Mouse (Mus musculus) CH12.LX (cell line): ENCODE results near the gene Tmpo. TPM values are rescaled to one million over a fixed set of nuclear protein-coding genes. Genes with fewer than 3 reads are reported as not detected.

Experiments used
- DNase-seq: peaks from one replicate; pipeline ENCODE4 v3.0.0-alpha.2; 2013; ENCODE audit errors: extremely low read depth
- H3K27ac ChIP-seq: 2 replicates; pipeline ENCODE4 v1.5.1; 2012; ENCODE audit warnings: low read depth, mild to moderate bottlenecking, control low read depth, moderate library complexity; ENCODE audit not compliant: insufficient read depth
- H3K27me3 ChIP-seq: replicated peaks from 2 replicates; pipeline ENCODE3; 2012; ENCODE audit warnings: inconsistent platforms
- H3K36me3 ChIP-seq, 2 experiments: replicated peaks in 1 of 2; 2 replicates each; pipeline versions ENCODE3 to v1.6.1; 2012; ENCODE audit warnings: inconsistent platforms in 1 of 2, low read length in 1 of 2, mild to moderate bottlenecking in 1 of 2, mixed read lengths in 1 of 2, moderate library complexity in 1 of 2; ENCODE audit not compliant: control insufficient read depth in 1 of 2, insufficient read depth in 1 of 2
- H3K4me1 ChIP-seq, 2 experiments: 2 replicates each; pipeline ENCODE4 v1.6.1; 2012; ENCODE audit warnings: inconsistent platforms in 1 of 2, moderate library complexity in 1 of 2; ENCODE audit not compliant: insufficient read depth in 2 of 2, control insufficient read depth in 1 of 2
- H3K4me2 ChIP-seq: 2 replicates; pipeline ENCODE4 v1.6.1; 2012; ENCODE audit warnings: low read depth, mild to moderate bottlenecking, control low read depth; ENCODE audit not compliant: poor library complexity, insufficient read depth, severe bottlenecking
- H3K4me3 ChIP-seq, 3 experiments: fragments of 150-350 bp in 1 of 3; sonication (generic) in 1 of 3; replicated peaks in 1 of 3; 2 replicates each; pipeline versions ENCODE3 to v1.5.1; 2011 to 2012; ENCODE audit warnings: low read depth in 2 of 3, low read length in 2 of 3, mild to moderate bottlenecking in 2 of 3, moderate library complexity in 2 of 3, control low read depth in 1 of 3, improper control_type of control experiment in 1 of 3, inconsistent platforms in 1 of 3, mixed read lengths in 1 of 3; ENCODE audit not compliant: poor library complexity in 1 of 3
- H3K79me2 ChIP-seq: replicated peaks from 2 replicates; pipeline ENCODE4 v1.6.1; 2012; ENCODE audit warnings: mild to moderate bottlenecking, moderate library complexity; ENCODE audit not compliant: control insufficient read depth, poor library complexity, insufficient read depth, severe bottlenecking; ENCODE audit errors: extremely low read depth
- H3K9ac ChIP-seq: 2 replicates; pipeline ENCODE4 v1.6.1; 2012; ENCODE audit warnings: low read depth, mild to moderate bottlenecking, control low read depth, moderate library complexity; ENCODE audit not compliant: insufficient read depth
- H3K9me3 ChIP-seq: replicated peaks from 2 replicates; pipeline ENCODE3; 2012; ENCODE audit warnings: low read length, inconsistent platforms, mixed read lengths
- BHLHE40 ChIP-seq: IDR thresholded peaks from 2 replicates; pipeline ENCODE4 v1.6.1; 2011; ENCODE audit warnings: mild to moderate bottlenecking, low read depth, low read length, improper control_type of control experiment
- CHD1 ChIP-seq: IDR thresholded peaks from 2 replicates; pipeline ENCODE4 v1.6.1; 2012; ENCODE audit warnings: low read depth, low read length, improper control_type of control experiment, inconsistent platforms
- CHD2 ChIP-seq: IDR thresholded peaks from 2 replicates; pipeline ENCODE4 v1.6.1; 2011; ENCODE audit warnings: low read length, improper control_type of control experiment
- E2F4 ChIP-seq: IDR thresholded peaks from 2 replicates; pipeline ENCODE4 v1.6.1; 2011; ENCODE audit warnings: low read depth, low read length, improper control_type of control experiment; ENCODE audit not compliant: insufficient replicate concordance
- ELF1 ChIP-seq: IDR thresholded peaks from 2 replicates; pipeline ENCODE4 v1.6.1; 2014; ENCODE audit warnings: low read depth, mild to moderate bottlenecking, inconsistent platforms, low read length, improper control_type of control experiment
- EP300 ChIP-seq: IDR thresholded peaks from 2 replicates; pipeline ENCODE4 v1.6.1; 2011; ENCODE audit warnings: low read length, improper control_type of control experiment
- ETS1 ChIP-seq: conservative IDR thresholded peaks from 2 replicates; pipeline ENCODE4 v1.6.1; 2012; ENCODE audit warnings: low read depth, mild to moderate bottlenecking, inconsistent platforms, low read length, improper control_type of control experiment, moderate library complexity
- GABPA ChIP-seq: IDR thresholded peaks from 2 replicates; pipeline ENCODE4 v1.6.1; 2012; ENCODE audit warnings: low read depth, low read length, improper control_type of control experiment, inconsistent platforms; ENCODE audit not compliant: insufficient replicate concordance
- HCFC1 ChIP-seq: IDR thresholded peaks from 2 replicates; pipeline ENCODE4 v1.6.1; 2012; ENCODE audit warnings: low read depth, mild to moderate bottlenecking, inconsistent platforms, low read length, improper control_type of control experiment
- JUND ChIP-seq: conservative IDR thresholded peaks from 2 replicates; pipeline ENCODE4 v1.6.1; 2011; ENCODE audit warnings: low read depth, low read length, improper control_type of control experiment
- KAT2A ChIP-seq: IDR thresholded peaks from 2 replicates; pipeline ENCODE4 v1.6.1; 2012; ENCODE audit warnings: low read length, improper control_type of control experiment, inconsistent platforms; ENCODE audit not compliant: insufficient replicate concordance
- MAFK ChIP-seq: IDR thresholded peaks from 2 replicates; pipeline ENCODE4 v1.6.1; 2011; ENCODE audit warnings: low read length, improper control_type of control experiment; ENCODE audit not compliant: insufficient replicate concordance
- MAX ChIP-seq: IDR thresholded peaks from 2 replicates; pipeline ENCODE4 v1.6.1; 2011; ENCODE audit warnings: low read length, improper control_type of control experiment
- MEF2A ChIP-seq: IDR thresholded peaks from 2 replicates; pipeline ENCODE4 v1.6.1; 2014; ENCODE audit warnings: low read depth, mild to moderate bottlenecking, inconsistent platforms, low read length, improper control_type of control experiment, borderline replicate concordance
- NELFE ChIP-seq: IDR thresholded peaks from 2 replicates; pipeline ENCODE4 v1.6.1; 2011; ENCODE audit warnings: low read depth, low read length, improper control_type of control experiment
- NRF1 ChIP-seq: IDR thresholded peaks from 2 replicates; pipeline ENCODE4 v1.6.1; 2014; ENCODE audit warnings: low read depth, mild to moderate bottlenecking, inconsistent platforms, low read length, improper control_type of control experiment, moderate library complexity
- PAX5 ChIP-seq: IDR thresholded peaks from 2 replicates; pipeline ENCODE4 v1.6.1; 2012; ENCODE audit warnings: low read length, inconsistent platforms, mixed read lengths
- POLR2AphosphoS2 ChIP-seq: IDR thresholded peaks from 2 replicates; pipeline ENCODE4 v1.6.1; 2011; ENCODE audit warnings: low read depth, low read length, improper control_type of control experiment
- RCOR1 ChIP-seq: conservative IDR thresholded peaks from 2 replicates; pipeline ENCODE4 v1.6.1; 2012; ENCODE audit warnings: low read depth, mild to moderate bottlenecking, inconsistent platforms, low read length, improper control_type of control experiment
- SIN3A ChIP-seq: IDR thresholded peaks from 2 replicates; pipeline ENCODE4 v1.6.1; 2012; ENCODE audit warnings: low read length, improper control_type of control experiment, inconsistent platforms
- SMC3 ChIP-seq: IDR thresholded peaks from 2 replicates; pipeline ENCODE4 v1.6.1; 2011; ENCODE audit warnings: low read depth, low read length, improper control_type of control experiment
- UBTF ChIP-seq: IDR thresholded peaks from 2 replicates; pipeline ENCODE4 v1.6.1; 2012; ENCODE audit warnings: low read depth, mild to moderate bottlenecking, inconsistent platforms, low read length, improper control_type of control experiment, moderate library complexity
- USF1 ChIP-seq: IDR thresholded peaks from 2 replicates; pipeline ENCODE4 v1.6.1; 2014; ENCODE audit warnings: low read depth, mild to moderate bottlenecking, inconsistent platforms, low read length, improper control_type of control experiment
- USF2 ChIP-seq: conservative IDR thresholded peaks from 2 replicates; pipeline ENCODE4 v1.6.1; 2011; ENCODE audit warnings: low read depth, low read length, improper control_type of control experiment
- ZMIZ1 ChIP-seq: IDR thresholded peaks from 2 replicates; pipeline ENCODE4 v1.6.1; 2012; ENCODE audit warnings: low read depth, mild to moderate bottlenecking, inconsistent platforms, low read length, improper control_type of control experiment
- ZNF384 ChIP-seq: IDR thresholded peaks from 2 replicates; pipeline ENCODE4 v1.6.1; 2012; ENCODE audit warnings: low read depth, low read length, improper control_type of control experiment, inconsistent platforms
- dilution Hi-C: fragments of 300-500 bp; cut with MboI; formaldehyde crosslinking; loops from 2 replicates; pipeline ENCODE4 v1.14.3; 2020; ENCODE audit warnings: low sequenced_read_pairs; ENCODE audit not compliant: extremely low pct_unique_long_range_greater_than_20kb, extremely low pct_ligation_motif_present
- in situ Hi-C: fragments of 300-500 bp; cut with MboI; formaldehyde crosslinking; loops from 3 replicates; pipeline ENCODE4 v1.14.3; 2019; ENCODE audit warnings: low sequenced_read_pairs, low pct_ligation_motif_present, low pct_unique_long_range_greater_than_20kb, mixed read lengths
- polyA plus RNA-seq: library from polyadenylated mRNA; unstranded; fragments of >175 nt; gene quantifications from 2 replicates; pipeline ENCODE4 v1.2.1, GENCODE M21; 2012; ENCODE audit warnings: low read depth; ENCODE audit not compliant: insufficient read length
- total RNA-seq, 2 experiments: library from RNA; depleted of rRNA; stranded (reverse); fragments of 300-350 nt in 1 of 2; fragments of >200 nt in 1 of 2; gene quantifications; 2 replicates each; pipeline ENCODE4 v1.2.3; 2012 to 2014

Gene Tmpo
- total and polyA plus RNA-seq, 3 experiments, result 163 to 467 (median 198) TPM

- DNase-seq, result peak; percentile 72
- peak overlapping the region; percentile 79 for H3K4me2 ChIP-seq
- peaks cover 0 to 3% of the 10 kb centered on the region in 2 experiments for H3K36me3 ChIP-seq
- H3K27ac ChIP-seq, result peak overlapping the region; percentile 82
- peak overlapping the region; percentile 97 for H3K9ac ChIP-seq
- no peaks in the 10 kb centered on the region for H3K27me3 ChIP-seq
- peak overlapping the region; percentile 58 to 61 (median 59) for H3K4me3 ChIP-seq
- TF ChIP-seq NRF1 (no peak), GABPA (no peak), BHLHE40 (peak; percentile 64; the same call in 1 of the 2 replicates), JUND (0 out of 2 replicates have a peak, but pooled peaks have one; percentile 37), USF2 (no peak; the same call in 1 of the 2 replicates), CHD2 (no peak), MAX (no peak), ETS1 (no peak), ZNF384 (no peak), ZMIZ1 (no peak), ELF1 (no peak)
- TF ChIP-seq, all 38 proteins: peak for 2
- in situ Hi-C loops, result no loop called here
- dilution Hi-C loops, result no loop called here
- Histone ChIP-seq H3K9me3 (no peaks in the 10 kb centered on the region), H3K79me2 (no peaks in the 10 kb centered on the region; the same call in 1 of the 2 replicates), H3K4me1 (peaks cover 9 to 17% of the 10 kb centered on the region in 2 experiments; a peak in 3 of 4 replicates)
Measured at GRCm38 (mm10) chr10:91182291-91182990, 1.3 kb upstream of the Tmpo start.

DNA sequence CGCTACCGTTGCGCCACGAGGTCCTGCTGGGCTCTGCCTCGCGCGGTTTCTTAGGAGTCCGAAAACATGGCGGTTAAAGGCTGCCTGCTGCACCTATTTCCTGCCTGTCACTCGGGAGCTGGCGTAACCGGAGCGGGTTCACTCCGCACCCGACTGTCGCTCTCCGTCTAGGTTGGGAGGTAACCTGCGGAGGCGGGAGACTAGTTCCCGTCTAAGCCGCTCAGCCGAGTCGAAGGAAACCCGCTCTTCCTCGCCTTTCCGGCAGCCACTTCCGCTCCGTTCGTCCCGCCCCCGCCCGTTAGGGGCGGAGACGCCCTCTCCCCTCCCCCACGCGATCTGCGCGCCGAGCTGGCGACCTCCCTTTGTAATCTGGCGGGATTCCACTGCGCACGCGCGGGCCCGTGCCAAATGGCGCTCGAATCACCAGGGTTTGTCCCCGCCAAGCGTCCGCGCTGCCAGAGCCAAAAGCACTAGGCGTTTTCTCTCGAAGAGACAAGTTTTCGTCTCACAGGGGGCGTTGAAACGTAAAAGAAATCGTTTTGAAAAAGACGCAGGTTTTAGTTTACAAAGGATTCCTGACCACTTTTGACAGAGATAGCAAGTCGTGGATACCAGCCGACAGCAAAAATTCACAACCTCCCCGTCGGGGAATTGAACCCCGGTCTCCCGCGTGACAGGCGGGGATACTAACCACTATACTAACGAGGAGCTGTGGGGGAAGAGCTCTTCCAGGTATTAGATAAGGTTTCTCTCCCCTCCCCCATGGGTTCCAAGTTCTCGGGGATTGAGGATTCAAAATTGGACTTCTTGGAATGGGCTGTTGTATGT, 560 bp upstream of the Tmpo start:
- H3K27me3 ChIP-seq, result no peaks in the 10 kb centered on the region
- dilution Hi-C loops (no loop called here), in situ Hi-C loops (no loop called here)
- peak overlapping the region; percentile 61 to 90 (median 80) for H3K4me3 ChIP-seq
- H3K36me3 ChIP-seq, result peaks cover 0 to 3% of the 10 kb centered on the region in 2 experiments
- H3K79me2 ChIP-seq, result no peaks in the 10 kb centered on the region; the same call in 1 of the 2 replicates
- H3K4me1 ChIP-seq, result peaks cover 9 to 17% of the 10 kb centered on the region in 2 experiments; a peak in 2 of 4 replicates
- peak overlapping the region; percentile 99 for H3K27ac ChIP-seq
- peak overlapping the region; percentile 79 for H3K4me2 ChIP-seq
- peak; percentile 96 for DNase-seq
- H3K9ac ChIP-seq, result peak overlapping the region; percentile 97
- H3K9me3 ChIP-seq, result no peaks in the 10 kb centered on the region
- TF ChIP-seq SMC3 (peak; percentile 2; the same call in 1 of the 2 replicates), ELF1 (peak; percentile 98), NELFE (peak; percentile 91), SIN3A (peak; percentile 77), GABPA (no peak), E2F4 (peak; percentile 49), HCFC1 (peak; percentile 70), KAT2A (peak; percentile 91), ETS1 (peak; percentile 66), BHLHE40 (peak; percentile 88), MEF2A (peak; percentile 55), NRF1 (peak; percentile 94), RCOR1 (peak; percentile 47; the same call in 1 of the 2 replicates), MAFK (peak; percentile 98), JUND (peak; percentile 47; the same call in 1 of the 2 replicates), CHD2 (peak; percentile 91), CHD1 (no peak; the same call in none of the 2 replicates), UBTF (peak; percentile 94), ZNF384 (no peak), POLR2AphosphoS2 (peak; percentile 98), EP300 (no peak; the same call in 1 of the 2 replicates), PAX5 (no peak), MAX (peak; percentile 78), USF1 (no peak)
